Mouse (Mus musculus) kidney, embryonic 15.5 days (tissue): ENCODE measurements around the gene Akt1. TPM values are rescaled to one million over a fixed set of nuclear protein-coding genes. Genes with fewer than 3 reads are reported as not detected.

Source experiments
- microRNA-seq: library from miRNA; unstranded; fragments of <30 nt; microRNA quantifications from one replicate; pipeline ENCODE4, GENCODE M21; 2016
- polyA plus RNA-seq: library from polyadenylated mRNA; unstranded; fragments of >200 nt; fragmentation: Nextera tagmentation; extraction: Ambion mirVana; gene quantifications from 2 replicates; pipeline ENCODE4 v1.2.1, GENCODE M21; 2015

Akt1 gene
- polyA plus RNA-seq, 1 experiment from 2014 or later: 53.7 TPM

Small RNA genes lying within 50 kb of the gene (microRNA-seq; reads per million reads assigned to microRNA genes)
- gene Mir6939: 0.89 reads per million

Other genes starting within 250 kb of the Akt1 start
- 0.22 and 0.44 TPM in 2 replicates for gene A530016L24Rik, start 185.4 kb downstream of the Akt1 start, polyA plus RNA-seq
- gene Tmem179, start 158.1 kb downstream of the Akt1 start, polyA plus RNA-seq: 0.66 and 0.92 TPM in 2 replicates
- 3.8 and 4.8 TPM in 2 replicates for gene Inf2, start 86.1 kb downstream of the Akt1 start, polyA plus RNA-seq
- 11.6 and 12.4 TPM in 2 replicates for gene Adssl1, start 54.8 kb downstream of the Akt1 start, polyA plus RNA-seq
- 255 and 266 TPM in 2 replicates for gene Siva1, start 30.2 kb downstream of the Akt1 start, polyA plus RNA-seq
- 4.0 and 4.6 TPM in 2 replicates for gene Zbtb42, start 3.9 kb upstream of the Akt1 start, polyA plus RNA-seq
- gene Cep170b, start 45.6 kb upstream of the Akt1 start, polyA plus RNA-seq: 15.8 and 16.6 TPM in 2 replicates
- 7.9 and 10.4 TPM in 2 replicates for gene Pld4, start 85.8 kb upstream of the Akt1 start, polyA plus RNA-seq
- gene Ahnak2, start 127.8 kb upstream of the Akt1 start, polyA plus RNA-seq: 1.0 and 1.8 TPM in 2 replicates
- 11.2 and 11.9 TPM in 2 replicates for gene Clba1, start 134.1 kb upstream of the Akt1 start, polyA plus RNA-seq
- 113 and 122 TPM in 2 replicates for gene Cdca4, start 154.5 kb upstream of the Akt1 start, polyA plus RNA-seq
- gene Gpr132, start 193.3 kb upstream of the Akt1 start, polyA plus RNA-seq: 0.12 and 0.14 TPM in 2 replicates